13 mouse cellular contexts compared by ENCODE assay signal in the genomic region with DNA sequence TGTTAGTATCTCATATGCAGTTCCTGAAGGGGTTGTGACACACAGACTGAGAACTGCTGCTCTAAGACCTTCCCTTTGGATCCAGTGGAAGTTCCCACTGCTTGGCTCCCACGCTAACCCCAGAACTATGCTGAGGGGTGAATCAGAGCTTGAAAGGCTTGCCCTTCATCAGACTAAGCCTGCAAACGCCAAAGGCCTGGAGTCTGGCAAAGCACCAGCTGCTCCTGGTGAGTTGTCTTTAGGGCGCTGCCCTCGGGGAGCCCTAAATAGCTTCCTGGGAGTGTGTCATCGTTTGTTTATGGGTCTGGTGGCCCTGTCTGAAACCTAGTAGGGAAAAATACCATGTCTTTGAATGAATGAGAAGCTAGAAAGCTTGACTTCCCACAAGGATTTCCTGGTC. TPM values are rescaled to one million over a fixed set of nuclear protein-coding genes. Genes with fewer than 3 reads are reported as not detected.
DNase-seq lines count a peak whose midpoint lies in the region; ATAC-seq lines count a peak whose summit lies in the region.
"Had no signal": no experiment of that assay in that cellular context is flagged by ENCODE, and none has a peak within 500 bp of the region (broad histone marks: within the 10 kb centered on the region; RNA-seq: fewer than 3 reads in every experiment).

No protein-coding gene starts in this region.

- no peak overlapping the region for H3K9ac ChIP-seq in kidney, embryonic 15.5 days
- H3K9ac ChIP-seq in kidney, embryonic 14.5 days (ENCODE audit: low read depth, low read length), result no peak overlapping the region
- no peak overlapping the region for H3K9ac ChIP-seq in forebrain, embryonic 14.5 days (ENCODE audit: low read length)
- H3K9ac ChIP-seq: forebrain, embryonic 13.5 days; liver, embryonic 13.5 days had no signal

- no peak overlapping the region for H3K4me3 ChIP-seq in kidney, embryonic 15.5 days (replicated peaks)
- no peak overlapping the region for H3K4me3 ChIP-seq in kidney, embryonic 14.5 days (ENCODE audit: low read length)
- H3K4me3 ChIP-seq in forebrain, embryonic 14.5 days (ENCODE audit: low read depth, low read length), result no peak overlapping the region
- H3K4me3 ChIP-seq: forebrain, embryonic 13.5 days; liver, embryonic 13.5 days; megakaryocyte, embryonic 14.5 days had no signal

- ATAC-seq in kidney, embryonic 15.5 days (replicated peaks; ENCODE audit: low FRiP score), result no peak
- no peak for ATAC-seq in kidney, embryonic 14.5 days (ENCODE audit: low FRiP score, low TSS enrichment)
- ATAC-seq in forebrain, embryonic 14.5 days, result no peak
- ATAC-seq: forebrain, embryonic 13.5 days; inflammation-experienced regulatory T-cells, adult 6 months had no signal

- WGBS in kidney, embryonic 15.5 days, result 26% methylated on average over 5 of the region's 5 CpGs
- WGBS in kidney, embryonic 14.5 days, result 28% methylated on average over 5 of the region's 5 CpGs
- WGBS in forebrain, embryonic 14.5 days, result 55% methylated on average over 5 of the region's 5 CpGs

- no peaks in the 10 kb centered on the region for H3K27me3 ChIP-seq in kidney, embryonic 15.5 days
- H3K27me3 ChIP-seq in kidney, embryonic 14.5 days (ENCODE audit: control insufficient read depth, insufficient read depth, low read length), result no peaks in the 10 kb centered on the region
- H3K27me3 ChIP-seq in forebrain, embryonic 14.5 days (replicated peaks; ENCODE audit: control insufficient read depth, insufficient read depth, low read length), result no peaks in the 10 kb centered on the region
- H3K27me3 ChIP-seq: forebrain, embryonic 13.5 days had no signal

- no peaks in the 10 kb centered on the region for H3K36me3 ChIP-seq in kidney, embryonic 15.5 days
- no peaks in the 10 kb centered on the region for H3K36me3 ChIP-seq in kidney, embryonic 14.5 days (ENCODE audit: control insufficient read depth, insufficient read depth, low read length)
- no peaks in the 10 kb centered on the region for H3K36me3 ChIP-seq in forebrain, embryonic 14.5 days (ENCODE audit: control insufficient read depth, insufficient read depth, low read length)
- H3K36me3 ChIP-seq: liver, embryonic 13.5 days had no signal

- H3K4me1 ChIP-seq in kidney, embryonic 15.5 days, result peaks cover 16% of the 10 kb centered on the region
- H3K4me1 ChIP-seq in kidney, embryonic 14.5 days (ENCODE audit: control insufficient read depth, insufficient read depth, low read length), result no peaks in the 10 kb centered on the region
- no peaks in the 10 kb centered on the region for H3K4me1 ChIP-seq in forebrain, embryonic 14.5 days (ENCODE audit: control insufficient read depth, insufficient read depth, low read length)
- H3K4me1 ChIP-seq: liver, embryonic 13.5 days; megakaryocyte, embryonic 14.5 days had no signal

- intact Hi-C loops in gastrocnemius, postnatal 14 days (cut with DNase I; ENCODE audit: low total_unique reads), result no loop called here

- no peaks in the 10 kb centered on the region for H3K9me3 ChIP-seq in kidney, embryonic 15.5 days (replicated peaks)
- no peaks in the 10 kb centered on the region for H3K9me3 ChIP-seq in kidney, embryonic 14.5 days (ENCODE audit: control insufficient read depth, low read length)
- H3K9me3 ChIP-seq in forebrain, embryonic 14.5 days (replicated peaks; ENCODE audit: control insufficient read depth, low read length), result no peaks in the 10 kb centered on the region
- H3K9me3 ChIP-seq: forebrain, embryonic 13.5 days; liver, embryonic 13.5 days; megakaryocyte, embryonic 14.5 days had no signal

- H3K27ac ChIP-seq in kidney, embryonic 15.5 days, result 0 out of 2 replicates have a peak overlapping the region, but pooled peaks have one; percentile 18
- no peak overlapping the region for H3K27ac ChIP-seq in kidney, embryonic 14.5 days (ENCODE audit: low read depth, low read length)
- no peak overlapping the region for H3K27ac ChIP-seq in forebrain, embryonic 14.5 days (ENCODE audit: low read depth, low read length)
- H3K27ac ChIP-seq: forebrain, embryonic 13.5 days; liver, embryonic 13.5 days had no signal

- peak; percentile 26 for DNase-seq in MN1 (ENCODE audit: low spot score)
- DNase-seq in adrenal gland, adult (ENCODE audit: inconsistent age in 2 of 2, low spot score in 1 of 2), result peak; percentile 89 to 94
- DNase-seq in gastrocnemius, postnatal 14 days, result peak; percentile 53
- DNase-seq in forebrain, embryonic 14.5 days (ENCODE audit: low spot score), result no peak
- no peak for DNase-seq in spleen, adult 12 weeks (ENCODE audit: low spot score)
- no peak for DNase-seq in spleen, postnatal 4 days (ENCODE audit: low spot score in 2 of 2)
- DNase-seq: cerebellum, adult 18-20 months; liver, embryonic 13.5 days had no signal

- no peak overlapping the region for H3K4me2 ChIP-seq in kidney, embryonic 15.5 days
- H3K4me2 ChIP-seq in kidney, embryonic 14.5 days (replicated peaks; ENCODE audit: low read depth, low read length), result no peak overlapping the region
- no peak overlapping the region for H3K4me2 ChIP-seq in forebrain, embryonic 14.5 days (ENCODE audit: low read length)
- H3K4me2 ChIP-seq: forebrain, embryonic 13.5 days; liver, embryonic 13.5 days had no signal

RNA-seq across cellular contexts. Expression of gene Metap2, which starts 47.3 kb away (rescaled TPM):
- polyA plus RNA-seq in kidney, embryonic 15.5 days (2015; fragmentation: Nextera tagmentation; extraction: Ambion mirVana), result 206 and 215 TPM in 2 replicates
- 212 and 221 TPM in 2 replicates for polyA plus RNA-seq in kidney, embryonic 14.5 days (2014; fragmentation: Nextera tagmentation; extraction: Ambion mirVana)
- total RNA-seq in gastrocnemius, postnatal 14 days (2021), result 100 to 1,000 TPM; 159 to 171 TPM
- 157 and 162 TPM in 2 replicates for polyA plus RNA-seq in forebrain, embryonic 14.5 days (2014; fragmentation: Nextera tagmentation; extraction: Ambion mirVana)

Comparison
In these comparisons a context has a peak if more than half of its experiments do, and no peak if none do; other contexts are left out.
1. DNase-seq: peak in MN1 (single experiment), adrenal gland, adult (2 of 2) and gastrocnemius, postnatal 14 days (single experiment); none in forebrain, embryonic 14.5 days (single experiment), spleen, adult 12 weeks (single experiment) and spleen, postnatal 4 days (0 of 2).